Mouse (Mus musculus): ENCODE results near the gene 2210011C24Rik. TPM values are rescaled to one million over a fixed set of nuclear protein-coding genes. Genes with fewer than 3 reads are reported as not detected.
"Not testable (repeated sequence)": the region's sequence is repeated elsewhere in the genome, so short reads cannot be mapped to it uniquely, and the experiment has no call there.

2210011C24Rik gene
- polyA plus RNA-seq, 1 experiment, result 6.1 TPM

DNA sequence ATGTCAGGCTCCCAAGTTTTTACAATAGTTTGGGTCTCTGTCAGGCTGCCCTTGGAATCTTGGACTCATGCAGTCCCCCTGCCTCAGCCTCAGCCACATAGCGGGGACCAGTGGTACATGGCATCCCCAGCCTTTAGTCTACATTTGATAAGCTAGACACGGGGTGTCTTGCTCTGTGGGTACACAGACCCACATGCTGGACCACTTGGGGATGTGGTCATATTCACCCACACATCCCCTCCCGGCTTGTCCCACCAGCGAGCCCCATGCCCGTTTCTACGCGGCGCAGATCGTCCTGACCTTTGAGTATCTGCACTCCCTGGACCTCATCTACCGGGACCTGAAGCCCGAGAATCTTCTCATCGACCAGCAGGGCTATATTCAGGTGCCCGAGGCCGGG, 21.8 kb downstream of the 2210011C24Rik start:
- H3K4me3 ChIP-seq, result no peak overlapping the region
- no peak overlapping the region for H3K4me2 ChIP-seq (ENCODE audit: low read depth)
- TF ChIP-seq MYOG (IDR thresholded peaks at IDR 0.05; ENCODE audit: control insufficient read depth in 1 of 3, insufficient read depth in 1 of 3, insufficient read length in 2 of 3, low read depth in 2 of 3) (no peak), POLR2AphosphoS2 (IDR thresholded peaks at IDR 0.05; ENCODE audit: insufficient read length, low read depth) (no peak)
- no peaks in the 10 kb centered on the region for H3K27me3 ChIP-seq (ENCODE audit: control insufficient read depth, insufficient read depth, insufficient read length)
- H3K79me2 ChIP-seq (ENCODE audit: control insufficient read depth, insufficient read depth), result no peaks in the 10 kb centered on the region
- H3ac ChIP-seq (ENCODE audit: control insufficient read depth, insufficient read length), result no peak overlapping the region
- peaks cover 25% of the 10 kb centered on the region for H3K36me3 ChIP-seq (ENCODE audit: control insufficient read depth, insufficient read depth)

DNA sequence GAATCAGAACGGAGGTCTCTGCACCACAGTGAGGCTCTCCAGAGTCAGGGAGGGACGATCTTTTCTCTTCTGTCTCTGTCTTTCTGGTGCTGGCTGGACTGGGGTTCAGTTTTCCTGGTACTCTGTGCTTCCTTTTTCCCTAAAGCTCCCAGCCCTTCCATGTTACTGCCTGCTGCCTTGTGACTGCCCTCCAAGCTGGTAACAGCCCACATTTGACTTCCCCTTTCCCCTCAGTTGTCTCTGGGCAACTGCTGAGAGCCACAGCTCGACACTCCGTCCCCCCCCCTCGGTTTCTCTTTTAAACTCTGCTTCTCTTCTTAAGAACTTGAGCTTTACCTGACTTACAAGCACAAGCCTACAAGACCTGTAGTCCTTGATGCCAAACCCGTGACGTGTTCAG, 22.7 kb downstream of the 2210011C24Rik start:
- TF ChIP-seq E2F4 (IDR thresholded peaks at IDR 0.05; ENCODE audit: insufficient read depth), result no peak
- TF ChIP-seq REST (IDR thresholded peaks at IDR 0.05; ENCODE audit: insufficient read depth, insufficient read length), result no peak
- no peak for TF ChIP-seq TCF3 (IDR thresholded peaks at IDR 0.05; ENCODE audit: insufficient read length, low read depth)
- TF ChIP-seq CEBPB (IDR thresholded peaks at IDR 0.05; ENCODE audit: insufficient read depth, poor library complexity, severe bottlenecking), result no peak
- no peak for TF ChIP-seq MYOD1 (IDR thresholded peaks at IDR 0.05; ENCODE audit: control insufficient read depth in 1 of 3, insufficient read length in 2 of 3, low read depth in 2 of 3)
- TF ChIP-seq USF1 (IDR thresholded peaks at IDR 0.05; ENCODE audit: low read depth), result no peak
- no peak for TF ChIP-seq SRF (IDR thresholded peaks at IDR 0.05; ENCODE audit: control insufficient read depth, insufficient read length, low read depth)
- no peak for TF ChIP-seq MYOG (IDR thresholded peaks at IDR 0.05; ENCODE audit: control insufficient read depth in 1 of 3, insufficient read depth in 1 of 3, insufficient read length in 2 of 3, low read depth in 2 of 3)
- no peak for TF ChIP-seq POLR2AphosphoS2 (IDR thresholded peaks at IDR 0.05; ENCODE audit: insufficient read length, low read depth)
- TF ChIP-seq TCF12 (IDR thresholded peaks at IDR 0.05; ENCODE audit: insufficient read depth, poor library complexity, severe bottlenecking), result no peak
- TF ChIP-seq MAX (IDR thresholded peaks at IDR 0.05; ENCODE audit: low read depth), result no peak
- TF ChIP-seq POLR2A (IDR thresholded peaks at IDR 0.05; ENCODE audit: insufficient read length, low read depth), result no peak

GRCm38 (mm10) chr8:83983222-83983621, 28.7 kb downstream of the 2210011C24Rik start:
- not testable (repeated sequence) for H3K27me3 ChIP-seq (ENCODE audit: control insufficient read depth, insufficient read depth, insufficient read length); H3K4me3 ChIP-seq; H3K36me3 ChIP-seq (ENCODE audit: control insufficient read depth, insufficient read depth)

More for the DNA sequence above, 22.7 kb downstream of the 2210011C24Rik start:
- Histone ChIP-seq H3ac (ENCODE audit: control insufficient read depth, insufficient read length) (no peak overlapping the region), H3K79me2 (ENCODE audit: control insufficient read depth, insufficient read depth) (no peaks in the 10 kb centered on the region), H3K4me3 (no peak overlapping the region), H3K27me3 (ENCODE audit: control insufficient read depth, insufficient read depth, insufficient read length) (no peaks in the 10 kb centered on the region), H3K4me2 (ENCODE audit: low read depth) (no peak overlapping the region), H3K36me3 (ENCODE audit: control insufficient read depth, insufficient read depth) (peaks cover 25% of the 10 kb centered on the region)

GRCm38 (mm10) chr8:83982449-83982848, 29.5 kb downstream of the 2210011C24Rik start:
- no peak for TF ChIP-seq SRF (IDR thresholded peaks at IDR 0.05; ENCODE audit: control insufficient read depth, insufficient read length, low read depth)
- TF ChIP-seq MYOD1 (IDR thresholded peaks at IDR 0.05; ENCODE audit: control insufficient read depth in 1 of 3, insufficient read length in 2 of 3, low read depth in 2 of 3), result no peak
- TF ChIP-seq REST (IDR thresholded peaks at IDR 0.05; ENCODE audit: insufficient read depth, insufficient read length), result no peak
- no peak for TF ChIP-seq CEBPB (IDR thresholded peaks at IDR 0.05; ENCODE audit: insufficient read depth, poor library complexity, severe bottlenecking)
- TF ChIP-seq TCF3 (IDR thresholded peaks at IDR 0.05; ENCODE audit: insufficient read length, low read depth), result no peak
- no peak for TF ChIP-seq POLR2A (IDR thresholded peaks at IDR 0.05; ENCODE audit: insufficient read length, low read depth)
- no peak for TF ChIP-seq MYOG (IDR thresholded peaks at IDR 0.05; ENCODE audit: control insufficient read depth in 1 of 3, insufficient read depth in 1 of 3, insufficient read length in 2 of 3, low read depth in 2 of 3)
- TF ChIP-seq E2F4 (IDR thresholded peaks at IDR 0.05; ENCODE audit: insufficient read depth), result no peak
- no peak for TF ChIP-seq POLR2AphosphoS2 (IDR thresholded peaks at IDR 0.05; ENCODE audit: insufficient read length, low read depth)
- TF ChIP-seq TCF12 (IDR thresholded peaks at IDR 0.05; ENCODE audit: insufficient read depth, poor library complexity, severe bottlenecking), result no peak
- no peak for TF ChIP-seq MAX (IDR thresholded peaks at IDR 0.05; ENCODE audit: low read depth)
- TF ChIP-seq USF1 (IDR thresholded peaks at IDR 0.05; ENCODE audit: low read depth), result no peak
- Histone ChIP-seq H3K79me2 (ENCODE audit: control insufficient read depth, insufficient read depth) (peaks cover 17% of the 10 kb centered on the region), H3K4me2 (ENCODE audit: low read depth) (no peak overlapping the region), H3K27me3 (ENCODE audit: control insufficient read depth, insufficient read depth, insufficient read length) (no peaks in the 10 kb centered on the region), H3ac (ENCODE audit: control insufficient read depth, insufficient read length) (no peak overlapping the region), H3K4me3 (no peak overlapping the region), H3K36me3 (ENCODE audit: control insufficient read depth, insufficient read depth) (no peaks in the 10 kb centered on the region)

More at GRCm38 (mm10) chr8:83983222-83983621, 28.7 kb downstream of the 2210011C24Rik start:
- not testable (repeated sequence) for H3K4me2 ChIP-seq (ENCODE audit: low read depth); H3K79me2 ChIP-seq (ENCODE audit: control insufficient read depth, insufficient read depth); H3ac ChIP-seq (ENCODE audit: control insufficient read depth, insufficient read length)

- TF ChIP-seq TCF12 (IDR thresholded peaks at IDR 0.05; ENCODE audit: insufficient read depth, poor library complexity, severe bottlenecking) (no peak), TCF3 (IDR thresholded peaks at IDR 0.05; ENCODE audit: insufficient read length, low read depth) (no peak), E2F4 (IDR thresholded peaks at IDR 0.05; ENCODE audit: insufficient read depth) (no peak), MYOG (IDR thresholded peaks at IDR 0.05; ENCODE audit: control insufficient read depth in 1 of 3, insufficient read depth in 1 of 3, insufficient read length in 2 of 3, low read depth in 2 of 3) (no peak), USF1 (IDR thresholded peaks at IDR 0.05; ENCODE audit: low read depth) (no peak), POLR2AphosphoS2 (IDR thresholded peaks at IDR 0.05; ENCODE audit: insufficient read length, low read depth) (no peak), MAX (IDR thresholded peaks at IDR 0.05; ENCODE audit: low read depth) (no peak), MYOD1 (IDR thresholded peaks at IDR 0.05; ENCODE audit: control insufficient read depth in 1 of 3, insufficient read length in 2 of 3, low read depth in 2 of 3) (no peak), SRF (IDR thresholded peaks at IDR 0.05; ENCODE audit: control insufficient read depth, insufficient read length, low read depth) (no peak), REST (IDR thresholded peaks at IDR 0.05; ENCODE audit: insufficient read depth, insufficient read length) (no peak), POLR2A (IDR thresholded peaks at IDR 0.05; ENCODE audit: insufficient read length, low read depth) (no peak)
- Histone ChIP-seq H3K79me2 (ENCODE audit: control insufficient read depth, insufficient read depth) (peaks cover 26% of the 10 kb centered on the region), H3ac (ENCODE audit: control insufficient read depth, insufficient read length) (no peak overlapping the region), H3K27me3 (ENCODE audit: control insufficient read depth, insufficient read depth, insufficient read length) (no peaks in the 10 kb centered on the region), H3K4me2 (ENCODE audit: low read depth) (no peak overlapping the region), H3K4me3 (no peak overlapping the region), H3K36me3 (ENCODE audit: control insufficient read depth, insufficient read depth) (no peaks in the 10 kb centered on the region)
Observed at GRCm38 (mm10) chr8:83981533-83981932, 30.4 kb downstream of the 2210011C24Rik start.
